Mouse (Mus musculus): ENCODE data around the gene Thbs3. TPM values are rescaled to one million over a fixed set of nuclear protein-coding genes. Genes with fewer than 3 reads are reported as not detected.

The Thbs3 gene
- polyA plus RNA-seq, 1 experiment from 2014 or later: 94.0 TPM

DNA sequence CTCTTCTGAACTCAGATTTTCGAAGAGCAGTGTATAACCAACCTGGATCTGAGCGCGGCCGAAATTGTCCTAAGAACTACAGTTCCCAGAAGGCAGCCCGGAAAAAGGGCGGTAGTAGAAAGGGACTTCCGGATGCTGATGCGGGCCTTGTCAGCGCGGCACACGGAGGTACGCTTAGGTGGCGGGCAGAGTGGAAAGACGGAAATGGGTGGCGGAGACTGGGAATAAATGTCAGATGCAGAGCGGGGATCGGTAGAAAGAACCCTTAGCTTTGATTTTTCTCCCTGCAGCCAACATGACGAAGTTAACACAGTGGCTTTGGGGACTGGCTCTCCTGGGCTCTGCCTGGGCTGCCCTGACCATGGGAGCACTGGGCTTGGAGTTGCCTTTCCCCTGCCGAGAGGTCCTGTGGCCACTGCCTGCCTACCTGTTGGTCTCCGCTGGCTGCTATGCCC lies 51.5 kb downstream of the Thbs3 start:
- peak overlapping the region; percentile 85 for H3K9ac ChIP-seq
- peaks cover 41% of the 10 kb centered on the region for H3K4me1 ChIP-seq
- ATAC-seq (ENCODE audit: insufficient number of reproducible peaks, low FRiP score, low TSS enrichment, low read depth): peak; percentile 82
- no peaks in the 10 kb centered on the region for H3K27me3 ChIP-seq
- H3K4me3 ChIP-seq: peak overlapping the region; percentile 65
- 1% methylated on average over 20 of the region's 20 CpGs for WGBS
- peak overlapping the region; percentile 62 for H3K4me2 ChIP-seq
- H3K9me3 ChIP-seq: no peaks in the 10 kb centered on the region
- H3K27ac ChIP-seq: peak overlapping the region; percentile 81
- 0 out of 2 replicates have a peak, but pooled peaks cover 2% of the 10 kb centered on the region for H3K36me3 ChIP-seq

DNA sequence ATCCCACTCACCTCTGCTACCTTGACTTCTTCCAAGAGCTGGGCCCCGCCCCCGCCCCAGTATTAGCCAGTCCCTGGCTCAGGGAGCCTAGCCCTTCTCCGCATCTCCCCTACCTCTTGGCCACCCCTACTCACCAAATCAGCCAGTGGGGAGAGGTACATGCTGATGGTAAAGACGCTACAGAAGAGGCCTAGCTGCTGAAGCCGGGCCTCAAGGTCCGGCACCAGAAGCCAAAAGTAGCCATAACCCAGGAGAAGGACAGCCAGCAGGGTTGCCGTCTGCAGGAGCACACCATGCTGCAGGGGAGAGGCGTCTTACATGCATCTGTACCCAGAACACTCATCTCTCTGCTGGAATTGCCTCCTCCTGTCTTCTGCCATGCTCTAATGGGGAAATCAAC lies 53.9 kb downstream of the Thbs3 start:
- WGBS: 60% methylated on average over 8 of the region's 8 CpGs
- peak overlapping the region; percentile 12; the same call in 1 of the 2 replicates for H3K4me3 ChIP-seq
- peak overlapping the region; percentile 94 for H3K27ac ChIP-seq
- no peaks in the 10 kb centered on the region for H3K27me3 ChIP-seq
- no peaks in the 10 kb centered on the region for H3K9me3 ChIP-seq
- H3K9ac ChIP-seq: no peak overlapping the region
- peaks cover 22% of the 10 kb centered on the region for H3K36me3 ChIP-seq
- no peak for ATAC-seq (ENCODE audit: insufficient number of reproducible peaks, low FRiP score, low TSS enrichment, low read depth)
- peak overlapping the region; percentile 57; the same call in 1 of the 2 replicates for H3K4me2 ChIP-seq
- H3K4me1 ChIP-seq: peaks cover 46% of the 10 kb centered on the region

DNA sequence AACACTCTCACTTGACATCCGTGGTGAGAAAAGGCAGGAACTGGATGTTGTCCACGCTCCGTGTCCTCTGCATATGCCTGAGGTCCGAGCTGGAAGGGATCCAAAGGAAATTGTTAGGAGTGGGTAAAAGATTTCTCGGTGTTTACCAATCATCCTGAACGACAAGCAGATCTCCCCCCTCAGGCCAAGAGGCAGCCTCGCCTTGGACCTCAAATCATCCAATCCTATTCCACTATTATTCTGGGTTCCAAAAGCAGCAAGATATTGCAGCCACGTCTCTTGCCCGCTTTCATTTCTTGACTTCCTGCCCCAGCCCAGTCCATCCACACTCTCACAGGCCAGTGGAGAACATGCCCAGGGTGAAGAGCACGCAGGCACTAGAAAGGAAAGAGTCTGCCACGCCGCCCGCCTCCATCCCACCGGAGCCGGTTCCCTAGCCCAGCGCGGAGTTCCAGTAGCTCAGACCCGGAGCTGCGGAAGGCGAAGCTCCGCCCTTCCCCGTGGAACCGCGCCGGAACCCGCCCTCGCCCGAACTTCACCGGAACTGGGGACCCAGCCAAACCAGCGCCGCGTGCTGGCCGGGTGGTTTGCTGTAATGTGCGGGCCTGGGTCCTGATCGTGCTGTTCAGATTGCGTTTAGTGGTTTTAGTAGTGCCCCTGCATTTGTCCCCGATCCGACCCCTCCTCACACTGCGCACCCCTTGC lies 55.2 kb downstream of the Thbs3 start, which contains the start of gene Slc50a1:
Gene Slc50a1 (minus strand): TSS at position 520 of the 705 bp plus-strand sequence.
- Histone ChIP-seq H3K27me3 (no peaks in the 10 kb centered on the region), H3K9me3 (no peaks in the 10 kb centered on the region), H3K36me3 (peaks cover 32% of the 10 kb centered on the region), H3K4me2 (peak within 1 kb of the TSS; percentile 57), H3K9ac (peak within 1 kb of the TSS; percentile 65), H3K4me1 (peaks cover 46% of the 10 kb centered on the region), H3K27ac (peak within 1 kb of the TSS; percentile 94), H3K4me3 (peak within 1 kb of the TSS; percentile 57)
- 0 out of 2 replicates have a peak, but pooled peaks have one; percentile 25 for ATAC-seq (ENCODE audit: insufficient number of reproducible peaks, low FRiP score, low TSS enrichment, low read depth)
- 4% methylated on average over 39 of the region's 39 CpGs for WGBS

DNA sequence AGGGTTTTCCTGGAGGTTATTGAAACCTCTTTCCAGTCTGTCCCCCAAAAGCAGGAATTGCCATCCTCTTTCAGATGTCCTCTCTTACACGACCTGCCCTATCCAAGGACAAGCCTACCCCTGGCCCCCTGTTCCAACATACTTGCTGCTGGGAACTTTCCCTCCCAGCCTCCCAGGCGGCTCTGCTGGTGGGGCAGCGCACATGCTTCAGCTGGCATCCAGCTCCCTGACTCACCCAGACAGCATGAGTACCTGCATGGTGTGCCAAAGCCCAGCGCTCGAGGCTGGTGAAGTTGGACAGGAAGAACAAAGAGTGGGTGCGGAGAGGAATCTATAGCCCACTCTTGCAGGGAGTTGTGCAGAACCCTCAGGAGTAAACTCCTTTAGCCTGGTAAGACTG lies 55.9 kb downstream of the Thbs3 start:
- Histone ChIP-seq H3K4me3 (peak overlapping the region; percentile 57), H3K4me2 (peak overlapping the region; percentile 57), H3K27me3 (no peaks in the 10 kb centered on the region), H3K9ac (peak overlapping the region; percentile 65; the same call in 1 of the 2 replicates), H3K4me1 (peaks cover 46% of the 10 kb centered on the region), H3K9me3 (no peaks in the 10 kb centered on the region), H3K27ac (peak overlapping the region; percentile 94), H3K36me3 (peaks cover 39% of the 10 kb centered on the region)
- ATAC-seq (ENCODE audit: insufficient number of reproducible peaks, low FRiP score, low TSS enrichment, low read depth): no peak
- 55% methylated on average over 6 of the region's 6 CpGs for WGBS

DNA sequence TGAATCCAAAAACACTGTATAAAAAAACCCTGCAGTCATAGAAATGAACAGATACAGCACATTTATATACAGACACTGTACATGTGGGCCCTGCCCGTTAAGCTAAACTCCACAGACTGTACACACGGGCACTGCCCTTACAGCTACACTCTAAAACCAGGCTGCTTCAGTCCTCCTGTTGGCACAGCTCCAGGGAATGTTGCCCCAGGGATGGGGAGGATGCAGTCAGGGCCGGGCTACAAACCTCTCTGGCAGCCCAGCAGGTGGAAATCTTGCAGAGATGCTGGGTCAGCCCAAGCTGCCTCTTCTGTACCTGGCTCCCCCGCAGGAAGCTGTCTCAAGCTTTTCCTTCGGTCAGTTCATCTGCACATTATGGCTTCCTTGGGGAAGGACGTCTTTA lies 56.8 kb downstream of the Thbs3 start:
- ATAC-seq (ENCODE audit: insufficient number of reproducible peaks, low FRiP score, low TSS enrichment, low read depth): no peak
- H3K4me1 ChIP-seq: peaks cover 49% of the 10 kb centered on the region

DNA sequence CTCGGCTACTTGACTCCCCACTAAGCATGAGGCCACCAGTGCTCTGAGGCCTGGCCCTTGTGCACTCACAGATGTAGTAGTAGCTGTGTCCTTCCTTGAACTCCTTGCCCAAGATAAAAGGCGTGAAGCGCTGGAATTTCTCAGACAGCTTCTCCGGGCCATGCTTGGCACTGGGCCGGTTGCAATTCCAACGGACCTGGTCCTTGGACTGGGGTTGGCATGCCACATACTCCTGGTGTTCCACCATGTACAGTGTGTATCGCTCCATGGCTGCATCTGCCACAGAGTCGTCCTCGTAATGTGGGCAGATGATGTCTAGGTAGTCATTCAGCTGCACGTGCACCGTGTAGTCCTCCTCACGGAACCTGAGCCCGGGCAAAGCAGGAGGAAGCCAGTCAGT lies 61.1 kb downstream of the Thbs3 start:
- Histone ChIP-seq H3K27me3 (no peaks in the 10 kb centered on the region), H3K27ac (no peak overlapping the region), H3K4me3 (no peak overlapping the region), H3K4me2 (no peak overlapping the region), H3K9me3 (no peaks in the 10 kb centered on the region), H3K9ac (no peak overlapping the region), H3K4me1 (peaks cover 52% of the 10 kb centered on the region), H3K36me3 (peaks cover 40% of the 10 kb centered on the region)
- no peak for ATAC-seq (ENCODE audit: insufficient number of reproducible peaks, low FRiP score, low TSS enrichment, low read depth)
- WGBS: 88% methylated on average over 13 of the region's 13 CpGs

More for the DNA sequence above, 56.8 kb downstream of the Thbs3 start:
- WGBS: 40% methylated on average over 6 of the region's 6 CpGs
- Histone ChIP-seq H3K9ac (no peak overlapping the region), H3K36me3 (peaks cover 43% of the 10 kb centered on the region), H3K27me3 (no peaks in the 10 kb centered on the region), H3K4me3 (no peak overlapping the region), H3K4me2 (no peak overlapping the region), H3K27ac (no peak overlapping the region), H3K9me3 (no peaks in the 10 kb centered on the region)

MicroRNAs within 50 kb of the gene (microRNA counts, 519-probe panel; counts per million panel counts)
- not detected for microRNA mmu-miR-92b

Small RNA genes lying within 50 kb of the gene (microRNA-seq; reads per million reads assigned to microRNA genes)
- gene Mir92b: 94.5 reads per million, percentile 50 among the genes with 10 or more reads in this experiment

Other genes with a start within 250 kb of the Thbs3 start
- 29.2 and 31.1 TPM in 2 replicates for gene Rusc1, start 121.9 kb upstream of the Thbs3 start, polyA plus RNA-seq (2015; fragmentation: Nextera tagmentation; extraction: Ambion mirVana)
- gene Gm43738, start 114.1 kb upstream of the Thbs3 start, polyA plus RNA-seq (2015; fragmentation: Nextera tagmentation; extraction: Ambion mirVana): not detected in 2 replicates
- 253 and 265 TPM in 2 replicates for gene Fdps, start 113.2 kb upstream of the Thbs3 start, polyA plus RNA-seq (2015; fragmentation: Nextera tagmentation; extraction: Ambion mirVana)
- gene Pklr, start 79.0 kb upstream of the Thbs3 start, polyA plus RNA-seq (2015; fragmentation: Nextera tagmentation; extraction: Ambion mirVana): 0.20 and 0.23 TPM in 2 replicates
- gene Hcn3, start 55.0 kb upstream of the Thbs3 start, polyA plus RNA-seq (2015; fragmentation: Nextera tagmentation; extraction: Ambion mirVana): 1.9 and 2.2 TPM in 2 replicates
- gene Clk2, start 50.4 kb upstream of the Thbs3 start, polyA plus RNA-seq (2015; fragmentation: Nextera tagmentation; extraction: Ambion mirVana): 23.9 and 25.0 TPM in 2 replicates
- gene Scamp3, start 37.7 kb upstream of the Thbs3 start, polyA plus RNA-seq (2015; fragmentation: Nextera tagmentation; extraction: Ambion mirVana): 101 and 115 TPM in 2 replicates
- 31.4 and 34.0 TPM in 2 replicates for gene Fam189b, start 32.0 kb upstream of the Thbs3 start, polyA plus RNA-seq (2015; fragmentation: Nextera tagmentation; extraction: Ambion mirVana)
- 62.5 and 70.9 TPM in 2 replicates for gene Gba, start 12.3 kb upstream of the Thbs3 start, polyA plus RNA-seq (2015; fragmentation: Nextera tagmentation; extraction: Ambion mirVana)
- 156 and 180 TPM in 2 replicates for gene Mtx1, start 11.9 kb downstream of the Thbs3 start, polyA plus RNA-seq (2015; fragmentation: Nextera tagmentation; extraction: Ambion mirVana)
- gene Muc1, start 13.9 kb downstream of the Thbs3 start, polyA plus RNA-seq (2015; fragmentation: Nextera tagmentation; extraction: Ambion mirVana): 0.64 and 0.68 TPM in 2 replicates
- 307 and 334 TPM in 2 replicates for gene Krtcap2, start 30.8 kb downstream of the Thbs3 start, polyA plus RNA-seq (2015; fragmentation: Nextera tagmentation; extraction: Ambion mirVana)
- gene Trim46, start 31.1 kb downstream of the Thbs3 start, polyA plus RNA-seq (2015; fragmentation: Nextera tagmentation; extraction: Ambion mirVana): 4.0 and 4.7 TPM in 2 replicates
- gene Dpm3, start 44.2 kb downstream of the Thbs3 start, polyA plus RNA-seq (2015; fragmentation: Nextera tagmentation; extraction: Ambion mirVana): 131 and 161 TPM in 2 replicates
- 91.9 and 92.8 TPM in 2 replicates for gene Slc50a1, start 55.4 kb downstream of the Thbs3 start, polyA plus RNA-seq (2015; fragmentation: Nextera tagmentation; extraction: Ambion mirVana)
- gene Efna1, start 66.0 kb downstream of the Thbs3 start, polyA plus RNA-seq (2015; fragmentation: Nextera tagmentation; extraction: Ambion mirVana): 59.6 and 64.2 TPM in 2 replicates
- gene Efna3, start 107.8 kb downstream of the Thbs3 start, polyA plus RNA-seq (2015; fragmentation: Nextera tagmentation; extraction: Ambion mirVana): 57.9 and 59.2 TPM in 2 replicates
- gene Efna4, start 122.8 kb downstream of the Thbs3 start, polyA plus RNA-seq (2015; fragmentation: Nextera tagmentation; extraction: Ambion mirVana): 30.4 and 34.4 TPM in 2 replicates
- gene Adam15, start 134.8 kb downstream of the Thbs3 start, polyA plus RNA-seq (2015; fragmentation: Nextera tagmentation; extraction: Ambion mirVana): 94.4 and 106 TPM in 2 replicates
- 0.20 and 0.23 TPM in 2 replicates for gene Dcst2, start 146.8 kb downstream of the Thbs3 start, polyA plus RNA-seq (2015; fragmentation: Nextera tagmentation; extraction: Ambion mirVana)
- gene Dcst1, start 150.1 kb downstream of the Thbs3 start, polyA plus RNA-seq (2015; fragmentation: Nextera tagmentation; extraction: Ambion mirVana): 0.52 and 0.76 TPM in 2 replicates
- gene Zbtb7b, start 179.6 kb downstream of the Thbs3 start, polyA plus RNA-seq (2015; fragmentation: Nextera tagmentation; extraction: Ambion mirVana): 7.0 and 7.2 TPM in 2 replicates
- gene Lenep, start 187.6 kb downstream of the Thbs3 start, polyA plus RNA-seq (2015; fragmentation: Nextera tagmentation; extraction: Ambion mirVana): not detected in 2 replicates
- gene Flad1, start 196.7 kb downstream of the Thbs3 start, polyA plus RNA-seq (2015; fragmentation: Nextera tagmentation; extraction: Ambion mirVana): 27.1 and 31.0 TPM in 2 replicates
- gene Cks1b, start 203.2 kb downstream of the Thbs3 start, polyA plus RNA-seq (2015; fragmentation: Nextera tagmentation; extraction: Ambion mirVana): 340 and 365 TPM in 2 replicates
- gene Shc1, start 203.3 kb downstream of the Thbs3 start, polyA plus RNA-seq (2015; fragmentation: Nextera tagmentation; extraction: Ambion mirVana): 108 and 112 TPM in 2 replicates
- 37.1 and 43.7 TPM in 2 replicates for gene Pygo2, start 215.0 kb downstream of the Thbs3 start, polyA plus RNA-seq (2015; fragmentation: Nextera tagmentation; extraction: Ambion mirVana)
- gene Pbxip1, start 221.5 kb downstream of the Thbs3 start, polyA plus RNA-seq (2015; fragmentation: Nextera tagmentation; extraction: Ambion mirVana): 33.9 and 51.5 TPM in 2 replicates
- gene Pmvk, start 239.4 kb downstream of the Thbs3 start, polyA plus RNA-seq (2015; fragmentation: Nextera tagmentation; extraction: Ambion mirVana): 55.2 and 61.1 TPM in 2 replicates

Data from limb, embryonic 15.5 days (tissue).